Mouse (Mus musculus) bone marrow, adult 2 months (tissue): ENCODE data around the gene Rom1.

Source experiments
- CTCF ChIP-seq: fragments of 200-500 bp; IDR thresholded peaks from 2 replicates; pipeline ENCODE4 v1.5.1; 2011; ENCODE audit warnings: low read length, control low read depth; ENCODE audit not compliant: control insufficient read depth, insufficient read depth
- POLR2A ChIP-seq: fragments of 200-500 bp; IDR thresholded peaks from 2 replicates; pipeline ENCODE4 v1.6.1; 2011; ENCODE audit warnings: low read depth, mild to moderate bottlenecking, control low read depth, low read length, borderline replicate concordance; ENCODE audit not compliant: control insufficient read depth

- TF ChIP-seq CTCF (no peak), POLR2A (no peak)
Measured at GRCm38 (mm10) chr19:8936736-8937135, 7.6 kb upstream of the Rom1 start.
